Mouse (Mus musculus): ENCODE results near the gene Stk33.

GRCm38 (mm10) chr7:109234476-109234875 lies 204.4 kb downstream of the Stk33 start:
- TF ChIP-seq POLR2A (IDR thresholded peaks at IDR 0.05; ENCODE audit: control insufficient read depth in 1 of 2, insufficient read depth in 1 of 2, low read depth in 1 of 2, low read length in 2 of 2, poor library complexity in 1 of 2) (no peak), ZNF384 (IDR thresholded peaks at IDR 0.05; ENCODE audit: low read depth, low read length) (no peak), EP300 (IDR thresholded peaks at IDR 0.05; ENCODE audit: low read depth in 1 of 2, low read length in 2 of 2) (no peak), USF1 (IDR thresholded peaks at IDR 0.05; ENCODE audit: low read depth, low read length) (no peak), GATA1 (IDR thresholded peaks at IDR 0.05; ENCODE audit: low read depth, low read length) (no peak), CTCF (IDR thresholded peaks at IDR 0.05 in 2 of 3, conservative IDR thresholded peaks at IDR 0.05 in 1 of 3; ENCODE audit: control insufficient read depth in 1 of 3, insufficient read depth in 1 of 3, low read depth in 2 of 3, low read length in 3 of 3, poor library complexity in 1 of 3, severe bottlenecking in 1 of 3) (no peak), SMC3 (IDR thresholded peaks at IDR 0.05; ENCODE audit: low read depth, low read length) (no peak), SIN3A (IDR thresholded peaks at IDR 0.05; ENCODE audit: low read length) (no peak), MAX (IDR thresholded peaks at IDR 0.05; ENCODE audit: low read length) (no peak), MAFK (IDR thresholded peaks at IDR 0.05; ENCODE audit: borderline replicate concordance, low read depth, low read length) (no peak), KAT2A (conservative IDR thresholded peaks at IDR 0.05; ENCODE audit: low read depth, low read length) (no peak), POLR2AphosphoS2 (IDR thresholded peaks at IDR 0.05; ENCODE audit: low read length) (no peak), ZKSCAN1 (IDR thresholded peaks at IDR 0.05; ENCODE audit: low read depth, low read length) (no peak)

Measured in MEL (cell line).